Mouse (Mus musculus) E14TG2a.4 (cell line): ENCODE data around the gene 4930451I11Rik.

ENCODE experiments used
- CTCF ChIP-seq: conservative IDR thresholded peaks from 2 replicates; pipeline ENCODE4 v1.5.1; 2014; ENCODE audit warnings: low read length
- POU5F1 ChIP-seq: IDR thresholded peaks from 2 replicates; pipeline ENCODE4 v1.6.1; 2014; ENCODE audit warnings: low read length, borderline replicate concordance

DNA sequence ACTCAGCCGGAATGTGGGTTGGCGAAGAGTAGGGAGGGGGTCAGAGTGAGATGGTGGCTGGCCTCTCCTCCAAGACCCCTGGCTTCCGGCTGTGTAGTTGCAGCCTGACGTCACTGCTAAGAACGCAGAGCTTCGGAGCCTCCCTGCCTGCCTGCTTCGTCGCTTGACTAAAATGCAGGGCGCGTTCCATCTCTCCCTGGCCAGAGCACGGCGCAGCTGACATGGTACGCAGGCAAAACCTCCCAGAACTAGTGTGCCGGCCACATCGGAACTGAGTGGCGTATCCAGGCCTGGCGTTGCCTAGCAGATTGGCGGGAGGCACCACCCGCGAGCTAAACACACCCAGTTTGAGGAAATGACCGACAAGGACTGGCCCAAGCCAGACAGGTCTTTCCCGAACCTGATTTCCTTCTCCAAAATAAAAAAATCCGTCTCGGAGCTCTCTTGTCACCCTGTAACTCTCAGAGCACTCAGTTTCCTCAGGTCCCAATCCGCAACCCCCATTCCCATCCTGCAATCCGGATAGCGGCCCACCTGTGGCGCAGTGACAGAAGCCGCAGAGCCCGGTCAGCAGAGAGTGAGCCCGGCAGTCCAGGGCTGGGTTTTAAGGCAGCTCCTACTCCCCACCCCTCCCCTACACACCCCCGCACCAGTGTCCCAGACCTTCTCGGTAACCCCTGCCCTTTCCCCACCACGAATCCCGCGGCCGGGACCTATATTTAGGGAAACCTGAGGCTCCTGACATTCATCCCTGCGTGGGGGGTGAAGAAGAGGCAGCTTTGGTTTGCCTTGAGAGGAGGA, 31.8 kb downstream of the 4930451I11Rik start:
- TF ChIP-seq CTCF (no peak), POU5F1 (no peak)
